Mouse (Mus musculus) CH12.LX (cell line): ENCODE measurements around the gene Slc36a3. TPM values are rescaled to one million over a fixed set of nuclear protein-coding genes. Genes with fewer than 3 reads are reported as not detected.

Source experiments
- DNase-seq: peaks from one replicate; pipeline ENCODE4 v3.0.0-alpha.2; 2013; ENCODE audit errors: extremely low read depth
- H3K27ac ChIP-seq: 2 replicates; pipeline ENCODE4 v1.5.1; 2012; ENCODE audit warnings: low read depth, mild to moderate bottlenecking, control low read depth, moderate library complexity; ENCODE audit not compliant: insufficient read depth
- H3K27me3 ChIP-seq: replicated peaks from 2 replicates; pipeline ENCODE3; 2012; ENCODE audit warnings: inconsistent platforms
- H3K36me3 ChIP-seq, 2 experiments: replicated peaks in 1 of 2; 2 replicates each; pipeline versions ENCODE3 to v1.6.1; 2012; ENCODE audit warnings: inconsistent platforms in 1 of 2, low read length in 1 of 2, mild to moderate bottlenecking in 1 of 2, mixed read lengths in 1 of 2, moderate library complexity in 1 of 2; ENCODE audit not compliant: control insufficient read depth in 1 of 2, insufficient read depth in 1 of 2
- H3K4me1 ChIP-seq, 2 experiments: 2 replicates each; pipeline ENCODE4 v1.6.1; 2012; ENCODE audit warnings: inconsistent platforms in 1 of 2, moderate library complexity in 1 of 2; ENCODE audit not compliant: insufficient read depth in 2 of 2, control insufficient read depth in 1 of 2
- H3K4me2 ChIP-seq: 2 replicates; pipeline ENCODE4 v1.6.1; 2012; ENCODE audit warnings: low read depth, mild to moderate bottlenecking, control low read depth; ENCODE audit not compliant: poor library complexity, insufficient read depth, severe bottlenecking
- H3K4me3 ChIP-seq, 3 experiments: fragments of 150-350 bp in 1 of 3; sonication (generic) in 1 of 3; replicated peaks in 1 of 3; 2 replicates each; pipeline versions ENCODE3 to v1.5.1; 2011 to 2012; ENCODE audit warnings: low read depth in 2 of 3, low read length in 2 of 3, mild to moderate bottlenecking in 2 of 3, moderate library complexity in 2 of 3, control low read depth in 1 of 3, improper control_type of control experiment in 1 of 3, inconsistent platforms in 1 of 3, mixed read lengths in 1 of 3; ENCODE audit not compliant: poor library complexity in 1 of 3
- H3K79me2 ChIP-seq: replicated peaks from 2 replicates; pipeline ENCODE4 v1.6.1; 2012; ENCODE audit warnings: mild to moderate bottlenecking, moderate library complexity; ENCODE audit not compliant: control insufficient read depth, poor library complexity, insufficient read depth, severe bottlenecking; ENCODE audit errors: extremely low read depth
- H3K9ac ChIP-seq: 2 replicates; pipeline ENCODE4 v1.6.1; 2012; ENCODE audit warnings: low read depth, mild to moderate bottlenecking, control low read depth, moderate library complexity; ENCODE audit not compliant: insufficient read depth
- H3K9me3 ChIP-seq: replicated peaks from 2 replicates; pipeline ENCODE3; 2012; ENCODE audit warnings: low read length, inconsistent platforms, mixed read lengths
- CHD1 ChIP-seq: IDR thresholded peaks from 2 replicates; pipeline ENCODE4 v1.6.1; 2012; ENCODE audit warnings: low read depth, low read length, improper control_type of control experiment, inconsistent platforms
- JUND ChIP-seq: conservative IDR thresholded peaks from 2 replicates; pipeline ENCODE4 v1.6.1; 2011; ENCODE audit warnings: low read depth, low read length, improper control_type of control experiment
- MAX ChIP-seq: IDR thresholded peaks from 2 replicates; pipeline ENCODE4 v1.6.1; 2011; ENCODE audit warnings: low read length, improper control_type of control experiment
- MEF2A ChIP-seq: IDR thresholded peaks from 2 replicates; pipeline ENCODE4 v1.6.1; 2014; ENCODE audit warnings: low read depth, mild to moderate bottlenecking, inconsistent platforms, low read length, improper control_type of control experiment, borderline replicate concordance
- SIN3A ChIP-seq: IDR thresholded peaks from 2 replicates; pipeline ENCODE4 v1.6.1; 2012; ENCODE audit warnings: low read length, improper control_type of control experiment, inconsistent platforms
- ZC3H11A ChIP-seq: IDR thresholded peaks from 2 replicates; pipeline ENCODE4 v1.6.1; 2012; ENCODE audit warnings: low read depth, mild to moderate bottlenecking, inconsistent platforms, low read length, improper control_type of control experiment
- ZKSCAN1 ChIP-seq: IDR thresholded peaks from 2 replicates; pipeline ENCODE4 v1.6.1; 2012; ENCODE audit warnings: low read depth, inconsistent platforms, low read length, improper control_type of control experiment, borderline replicate concordance
- ZNF384 ChIP-seq: IDR thresholded peaks from 2 replicates; pipeline ENCODE4 v1.6.1; 2012; ENCODE audit warnings: low read depth, low read length, improper control_type of control experiment, inconsistent platforms
- dilution Hi-C: fragments of 300-500 bp; cut with MboI; formaldehyde crosslinking; loops from 2 replicates; pipeline ENCODE4 v1.14.3; 2020; ENCODE audit warnings: low sequenced_read_pairs; ENCODE audit not compliant: extremely low pct_unique_long_range_greater_than_20kb, extremely low pct_ligation_motif_present
- in situ Hi-C: fragments of 300-500 bp; cut with MboI; formaldehyde crosslinking; loops from 3 replicates; pipeline ENCODE4 v1.14.3; 2019; ENCODE audit warnings: low sequenced_read_pairs, low pct_ligation_motif_present, low pct_unique_long_range_greater_than_20kb, mixed read lengths
- polyA plus RNA-seq: library from polyadenylated mRNA; unstranded; fragments of >175 nt; gene quantifications from 2 replicates; pipeline ENCODE4 v1.2.1, GENCODE M21; 2012; ENCODE audit warnings: low read depth; ENCODE audit not compliant: insufficient read length
- total RNA-seq, 2 experiments: library from RNA; depleted of rRNA; stranded (reverse); fragments of 300-350 nt in 1 of 2; fragments of >200 nt in 1 of 2; gene quantifications; 2 replicates each; pipeline ENCODE4 v1.2.3; 2012 to 2014

Slc36a3 gene
- total and polyA plus RNA-seq, 3 experiments, result 0.72 to 1.5 (median 0.72) TPM

- Histone ChIP-seq H3K9me3 (no peaks in the 10 kb centered on the region), H3K4me3 (peak overlapping the region in 2 of 3 experiments; percentile 9 to 87), H3K27me3 (no peaks in the 10 kb centered on the region), H3K4me1 (peaks cover 14 to 47% of the 10 kb centered on the region in 2 experiments), H3K9ac (peak overlapping the region; percentile 62; the same call in 1 of the 2 replicates), H3K4me2 (peak overlapping the region; percentile 71; the same call in 1 of the 2 replicates), H3K36me3 (peaks cover 6 to 27% of the 10 kb centered on the region in 2 experiments), H3K27ac (no peak overlapping the region), H3K79me2 (no peaks in the 10 kb centered on the region)
- DNase-seq, result no peak
- dilution Hi-C loops, result no loop called here
- TF ChIP-seq ZKSCAN1 (peak; percentile 91), ZNF384 (no peak), JUND (0 out of 2 replicates have a peak, but pooled peaks have one; percentile 1), SIN3A (peak; percentile 7; the same call in 1 of the 2 replicates), ZC3H11A (no peak), MEF2A (0 out of 2 replicates have a peak, but pooled peaks have one; percentile 2)
- in situ Hi-C loops, result no loop called here
Measured at GRCm38 (mm10) chr11:55099019-55099771, 52.3 kb downstream of the Slc36a3 start.

- dilution Hi-C loops, result no loop called here
- no peak for DNase-seq
- peaks cover 14 to 38% of the 10 kb centered on the region in 2 experiments for H3K4me1 ChIP-seq
- H3K9ac ChIP-seq, result peak overlapping the region; percentile 62
- peaks cover 5 to 19% of the 10 kb centered on the region in 2 experiments for H3K36me3 ChIP-seq
- no peaks in the 10 kb centered on the region for H3K79me2 ChIP-seq
- H3K27ac ChIP-seq, result no peak overlapping the region
- no peaks in the 10 kb centered on the region for H3K9me3 ChIP-seq
- H3K27me3 ChIP-seq, result no peaks in the 10 kb centered on the region
- peak overlapping the region; percentile 70 to 87 (median 71) for H3K4me3 ChIP-seq
- in situ Hi-C loops, result no loop called here
- peak overlapping the region; percentile 71 for H3K4me2 ChIP-seq
- no peak for TF ChIP-seq MAX
- 0 out of 2 replicates have a peak, but pooled peaks have one; percentile 8 for TF ChIP-seq CHD1
Measured at GRCm38 (mm10) chr11:55098189-55098915, 53.2 kb downstream of the Slc36a3 start.
